In genomic region chr11:44330851-44331773, GRCm38 (mm10) we compare ENCODE assay signal across 9 mouse cellular contexts.
A peak's percentile ranks its signal among the peaks of the same experiment; 100 is the strongest.
DNase-seq lines count a peak whose midpoint lies in the region; ATAC-seq and TF ChIP-seq lines count a peak whose summit lies in the region.
"Had no signal": no experiment of that assay in that cellular context is flagged by ENCODE, and none has a peak within 500 bp of the region (broad histone marks: within the 10 kb centered on the region; RNA-seq: fewer than 3 reads in every experiment).

No protein-coding gene starts in this region.

- no peaks in the 10 kb centered on the region for H3K4me1 ChIP-seq in limb, embryonic 13.5 days
- no peaks in the 10 kb centered on the region for H3K4me1 ChIP-seq in neural tube, embryonic 12.5 days
- H3K4me1 ChIP-seq: stomach, embryonic 15.5 days had no signal

- H3K27ac ChIP-seq in limb, embryonic 13.5 days: no peak overlapping the region
- H3K27ac ChIP-seq in neural tube, embryonic 12.5 days: no peak overlapping the region
- H3K27ac ChIP-seq: stomach, embryonic 15.5 days had no signal

- H3K27me3 ChIP-seq in Patski: no peaks in the 10 kb centered on the region
- peaks cover 34% of the 10 kb centered on the region for H3K27me3 ChIP-seq in limb, embryonic 13.5 days
- no peaks in the 10 kb centered on the region for H3K27me3 ChIP-seq in neural tube, embryonic 12.5 days (replicated peaks)
- H3K27me3 ChIP-seq: stomach, embryonic 15.5 days had no signal

- DNase-seq in 416B (ENCODE audit: low read depth): peak; percentile 66
- no peak for DNase-seq in Patski (ENCODE audit: low read depth, low spot score)
- peak; percentile 87 to 93 for DNase-seq in cerebellum, postnatal 10 days
- peak; percentile 55 to 86 for DNase-seq in frontal cortex, postnatal 36 days (ENCODE audit: low spot score in 2 of 2)
- DNase-seq in kidney, adult 9 months: peak; percentile 77
- peak; percentile 54 for DNase-seq in thymus, postnatal 25 days

- H3K4me2 ChIP-seq in limb, embryonic 13.5 days (replicated peaks): no peak overlapping the region
- peak overlapping the region; percentile 44 for H3K4me2 ChIP-seq in neural tube, embryonic 12.5 days (replicated peaks)
- H3K4me2 ChIP-seq: stomach, embryonic 15.5 days had no signal

- CTCF ChIA-PET in Patski (lab: Charles Lee): interaction anchor here (0.8 to 3.8 kb wide), 17 partner anchors 9 to 571 kb away, joined by 3 to 27 read pairs (median 4); no protein-coding TSS in a partner anchor

- H3K9ac ChIP-seq in limb, embryonic 13.5 days: no peak overlapping the region
- no peak overlapping the region for H3K9ac ChIP-seq in neural tube, embryonic 12.5 days
- H3K9ac ChIP-seq: stomach, embryonic 15.5 days had no signal

- TF ChIP-seq CTCF in Patski (IDR thresholded peaks at IDR 0.05): peak; percentile 67

- no peak for ATAC-seq in Patski
- peak; percentile 51; the same call in 1 of the 2 replicates for ATAC-seq in limb, embryonic 13.5 days (ENCODE audit: low FRiP score, low read depth)
- ATAC-seq in neural tube, embryonic 12.5 days (ENCODE audit: low FRiP score, low read depth): peak; percentile 69

- POLR2A ChIA-PET in Patski (lab: Charles Lee): interaction anchor here (0.7 kb wide), 1 partner anchor 101 kb away, joined by 3 read pairs; no protein-coding TSS in a partner anchor

- no peaks in the 10 kb centered on the region for H3K36me3 ChIP-seq in limb, embryonic 13.5 days
- no peaks in the 10 kb centered on the region for H3K36me3 ChIP-seq in neural tube, embryonic 12.5 days
- H3K36me3 ChIP-seq: stomach, embryonic 15.5 days had no signal

- H3K9me3 ChIP-seq in limb, embryonic 13.5 days: no peaks in the 10 kb centered on the region
- no peaks in the 10 kb centered on the region for H3K9me3 ChIP-seq in neural tube, embryonic 12.5 days
- H3K9me3 ChIP-seq: stomach, embryonic 15.5 days had no signal

- 40% methylated on average over 15 of the region's 15 CpGs for WGBS in limb, embryonic 13.5 days
- WGBS in neural tube, embryonic 12.5 days: 30% methylated on average over 15 of the region's 15 CpGs

- in situ Hi-C loops in Patski (cut with MboI; ENCODE audit: low pct_unique_long_range_greater_than_20kb): loop anchor here (25.0 kb wide), 1 partner anchor 844 kb away; no protein-coding TSS in a partner anchor

- H3K4me3 ChIP-seq in limb, embryonic 13.5 days: no peak overlapping the region
- H3K4me3 ChIP-seq in neural tube, embryonic 12.5 days: no peak overlapping the region
- H3K4me3 ChIP-seq: stomach, embryonic 15.5 days had no signal
